ENCODE assay signal across 9 mouse cellular contexts in the genomic region with DNA sequence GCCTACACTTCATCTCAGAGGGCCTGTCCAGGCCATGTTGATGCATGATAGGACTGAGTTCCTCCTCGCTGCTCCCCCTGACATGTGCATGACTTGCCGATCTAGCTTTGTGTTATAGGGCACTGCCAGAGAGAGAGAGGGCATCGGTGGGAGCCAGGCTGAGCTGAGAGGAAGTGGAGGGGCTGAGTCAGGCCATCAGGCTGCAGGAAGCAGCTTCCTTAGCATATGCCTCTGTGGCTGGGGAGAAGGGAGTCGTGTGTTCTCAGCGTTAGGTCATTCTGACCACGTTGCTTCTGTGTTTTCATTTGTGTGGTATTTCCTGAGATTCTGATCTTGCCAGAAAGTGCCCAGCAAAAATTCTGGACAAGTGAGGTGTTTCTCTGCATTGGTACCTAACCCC. TPM values are rescaled to one million over a fixed set of nuclear protein-coding genes. Genes with fewer than 3 reads are reported as not detected.
DNase-seq lines count a peak whose midpoint lies in the region; ATAC-seq lines count a peak whose summit lies in the region.
"Had no signal": no experiment of that assay in that cellular context is flagged by ENCODE, and none has a peak within 500 bp of the region (broad histone marks: within the 10 kb centered on the region; RNA-seq: fewer than 3 reads in every experiment).

No protein-coding gene starts in this region.

- ATAC-seq in hindbrain, embryonic 12.5 days (ENCODE audit: low FRiP score) = no peak
- no peak for ATAC-seq in embryonic facial prominence, embryonic 15.5 days (ENCODE audit: insufficient number of reproducible peaks, low FRiP score, low TSS enrichment, low read depth)

- peak overlapping the region; percentile 35; the same call in 1 of the 2 replicates for H3K27ac ChIP-seq in hindbrain, embryonic 10.5 days
- H3K27ac ChIP-seq in hindbrain, embryonic 12.5 days = no peak overlapping the region
- peak overlapping the region; percentile 63; the same call in 1 of the 2 replicates for H3K27ac ChIP-seq in embryonic facial prominence, embryonic 15.5 days (replicated peaks)

- H3K9me3 ChIP-seq in hindbrain, embryonic 10.5 days = no peaks in the 10 kb centered on the region
- no peaks in the 10 kb centered on the region for H3K9me3 ChIP-seq in hindbrain, embryonic 12.5 days (replicated peaks)
- H3K9me3 ChIP-seq in embryonic facial prominence, embryonic 15.5 days (replicated peaks) = no peaks in the 10 kb centered on the region

- H3K4me2 ChIP-seq in hindbrain, embryonic 12.5 days (replicated peaks) = no peak overlapping the region
- H3K4me2 ChIP-seq in embryonic facial prominence, embryonic 15.5 days (replicated peaks) = no peak overlapping the region

- no peak for DNase-seq in hindbrain, embryonic 10.5 days (ENCODE audit: low spot score)
- peak; percentile 96 for DNase-seq in 416B (ENCODE audit: low read depth)
- DNase-seq in lung, postnatal 4 days = peak; percentile 63 to 70
- DNase-seq in right cerebral cortex, postnatal 36 days (ENCODE audit: low spot score in 2 of 2) = no peak
- DNase-seq in layer of hippocampus, adult 9-10 months (ENCODE audit: low spot score) = no peak
- no peak for DNase-seq in cerebellum, postnatal 10 days
- DNase-seq: gastrocnemius, postnatal 10 days had no signal

- H3K9ac ChIP-seq in hindbrain, embryonic 12.5 days = no peak overlapping the region
- H3K9ac ChIP-seq in embryonic facial prominence, embryonic 15.5 days = no peak overlapping the region

- 79% methylated on average over 6 of the region's 6 CpGs for WGBS in hindbrain, embryonic 10.5 days
- 73% methylated on average over 6 of the region's 6 CpGs for WGBS in hindbrain, embryonic 12.5 days
- WGBS in embryonic facial prominence, embryonic 15.5 days = 52% methylated on average over 6 of the region's 6 CpGs

- no peak overlapping the region for H3K4me3 ChIP-seq in hindbrain, embryonic 10.5 days
- no peak overlapping the region for H3K4me3 ChIP-seq in hindbrain, embryonic 12.5 days
- H3K4me3 ChIP-seq in embryonic facial prominence, embryonic 15.5 days (replicated peaks) = no peak overlapping the region

- peaks cover 38% of the 10 kb centered on the region for H3K4me1 ChIP-seq in hindbrain, embryonic 10.5 days (replicated peaks)
- peaks cover 46% of the 10 kb centered on the region for H3K4me1 ChIP-seq in hindbrain, embryonic 12.5 days
- peaks cover 60% of the 10 kb centered on the region for H3K4me1 ChIP-seq in embryonic facial prominence, embryonic 15.5 days

- no peaks in the 10 kb centered on the region for H3K27me3 ChIP-seq in hindbrain, embryonic 10.5 days (ENCODE audit: insufficient read depth, poor library complexity, severe bottlenecking)
- no peaks in the 10 kb centered on the region for H3K27me3 ChIP-seq in hindbrain, embryonic 12.5 days
- no peaks in the 10 kb centered on the region for H3K27me3 ChIP-seq in embryonic facial prominence, embryonic 15.5 days

- H3K36me3 ChIP-seq in hindbrain, embryonic 10.5 days = 0 out of 2 replicates have a peak, but pooled peaks cover 4% of the 10 kb centered on the region
- no peaks in the 10 kb centered on the region for H3K36me3 ChIP-seq in hindbrain, embryonic 12.5 days
- 0 out of 2 replicates have a peak, but pooled peaks cover 6% of the 10 kb centered on the region for H3K36me3 ChIP-seq in embryonic facial prominence, embryonic 15.5 days

RNA-seq across cellular contexts. Expression of a gene that starts 17.4 kb away (rescaled TPM):
- 75.9 and 86.1 TPM in 2 replicates for polyA plus RNA-seq in hindbrain, embryonic 10.5 days (2016; fragmentation: Nextera tagmentation; extraction: Ambion mirVana)
- polyA plus RNA-seq in hindbrain, embryonic 12.5 days (2016; fragmentation: Nextera tagmentation; extraction: Ambion mirVana) = 96.9 and 118 TPM in 2 replicates
- 60.6 and 61.5 TPM in 2 replicates for polyA plus RNA-seq in embryonic facial prominence, embryonic 15.5 days (2015; fragmentation: Nextera tagmentation; extraction: Ambion mirVana)

Comparison
In these comparisons a context has a peak if more than half of its experiments do, and no peak if none do; other contexts are left out.
1. DNase-seq: peak in 416B (single experiment) and lung, postnatal 4 days (2 of 2); none in hindbrain, embryonic 10.5 days (single experiment), right cerebral cortex, postnatal 36 days (0 of 2), layer of hippocampus, adult 9-10 months (single experiment) and cerebellum, postnatal 10 days (0 of 2).